Mouse (Mus musculus): ENCODE measurements around the gene AC134908.4. TPM values are rescaled to one million over a fixed set of nuclear protein-coding genes. Genes with fewer than 3 reads are reported as not detected.

Gene AC134908.4
- polyA plus RNA-seq, 1 experiment from 2014 or later = not detected

DNA sequence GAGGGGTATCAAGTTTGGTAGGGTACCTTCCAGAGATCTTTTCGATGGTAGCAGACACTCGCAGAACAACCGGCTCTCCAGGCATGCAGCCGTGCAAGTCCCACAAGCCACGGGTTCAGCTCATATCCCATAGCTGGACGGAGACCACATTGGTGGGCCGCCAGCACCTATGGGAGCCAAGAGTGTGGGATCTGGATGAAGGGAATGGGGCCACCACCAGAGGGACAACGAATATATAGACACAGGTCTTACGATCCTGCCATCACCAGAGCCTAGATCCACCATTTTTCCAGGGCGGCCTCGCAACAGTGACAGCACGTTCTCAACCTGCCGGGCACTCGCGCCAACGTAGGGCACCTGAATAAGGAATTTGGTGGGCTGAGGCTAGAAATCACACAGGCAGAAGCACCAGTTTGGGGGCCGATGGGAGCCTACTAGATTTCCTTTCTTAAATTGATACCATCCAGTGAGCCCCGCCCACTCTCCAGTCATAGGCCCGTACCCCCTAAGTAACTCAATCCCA lies 4.1 kb downstream of the AC134908.4 start:
- Histone ChIP-seq H3K4me2 (ENCODE audit: low read length) (peak overlapping the region; percentile 91), H3K27ac (ENCODE audit: low read depth) (peak overlapping the region; percentile 98; the same call in 1 of the 2 replicates), H3K27me3 (replicated peaks; ENCODE audit: control insufficient read depth, insufficient read depth, low read length) (no peaks in the 10 kb centered on the region), H3K36me3 (ENCODE audit: control insufficient read depth, insufficient read depth, low read length) (peaks cover 27% of the 10 kb centered on the region), H3K9ac (ENCODE audit: low read length) (peak overlapping the region; percentile 74), H3K4me1 (replicated peaks; ENCODE audit: control insufficient read depth, insufficient read depth, low read length) (peaks cover 30% of the 10 kb centered on the region), H3K9me3 (ENCODE audit: control insufficient read depth, low read length) (no peaks in the 10 kb centered on the region), H3K4me3 (ENCODE audit: low read depth, low read length) (peak overlapping the region; percentile 88)
- WGBS = 27% methylated on average over 19 of the region's 19 CpGs
- DNase-seq (ENCODE audit: low spot score) = no peak
- peak; percentile 3; the same call in 1 of the 2 replicates for ATAC-seq (replicated peaks; ENCODE audit: low FRiP score, low TSS enrichment, low read depth)

DNA sequence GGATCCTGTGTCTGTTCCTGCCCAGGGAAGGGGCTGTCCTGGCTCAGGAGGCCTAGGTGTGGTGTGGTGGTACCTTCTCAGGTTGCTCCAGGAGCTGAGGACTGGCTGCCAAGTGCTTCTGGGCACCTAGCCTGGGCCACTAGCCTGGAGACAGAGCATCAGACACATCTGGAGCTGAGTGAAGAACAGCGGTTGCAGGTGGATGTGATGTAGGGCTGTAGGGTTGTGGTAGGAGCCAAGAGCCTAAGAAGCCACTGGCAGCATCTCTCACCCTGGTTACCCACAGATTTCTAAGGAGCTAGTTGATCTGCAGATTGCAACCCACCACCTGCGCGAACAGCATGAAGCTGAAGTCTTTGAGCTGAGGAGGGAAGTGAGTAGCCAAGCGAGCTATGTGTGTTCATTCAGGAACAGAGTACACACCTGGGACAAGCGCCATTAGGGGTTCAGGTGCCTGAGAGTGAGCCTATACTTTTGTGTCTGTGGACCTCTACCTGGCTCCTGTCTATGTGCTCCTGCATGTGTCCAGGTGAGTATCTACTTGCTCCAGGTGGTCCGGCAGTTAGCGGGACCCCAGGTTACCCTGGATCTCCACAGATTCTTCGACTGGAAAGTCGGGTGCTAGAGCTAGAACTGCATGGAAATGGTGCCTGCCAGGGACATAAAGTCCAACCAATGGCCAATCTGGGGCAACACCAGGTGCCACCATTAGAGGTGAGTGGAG lies 8.5 kb downstream of the AC134908.4 start:
- H3K4me2 ChIP-seq (ENCODE audit: low read length) = no peak overlapping the region
- no peak overlapping the region for H3K9ac ChIP-seq (ENCODE audit: low read length)
- WGBS = 89% methylated on average over 9 of the region's 9 CpGs
- DNase-seq (ENCODE audit: low spot score) = no peak
- peaks cover 43% of the 10 kb centered on the region for H3K36me3 ChIP-seq (ENCODE audit: control insufficient read depth, insufficient read depth, low read length)
- no peak for ATAC-seq (replicated peaks; ENCODE audit: low FRiP score, low TSS enrichment, low read depth)
- no peaks in the 10 kb centered on the region for H3K9me3 ChIP-seq (ENCODE audit: control insufficient read depth, low read length)
- H3K27ac ChIP-seq (ENCODE audit: low read depth) = no peak overlapping the region
- H3K4me1 ChIP-seq (replicated peaks; ENCODE audit: control insufficient read depth, insufficient read depth, low read length) = peaks cover 23% of the 10 kb centered on the region
- H3K27me3 ChIP-seq (replicated peaks; ENCODE audit: control insufficient read depth, insufficient read depth, low read length) = no peaks in the 10 kb centered on the region
- no peak overlapping the region for H3K4me3 ChIP-seq (ENCODE audit: low read depth, low read length)

DNA sequence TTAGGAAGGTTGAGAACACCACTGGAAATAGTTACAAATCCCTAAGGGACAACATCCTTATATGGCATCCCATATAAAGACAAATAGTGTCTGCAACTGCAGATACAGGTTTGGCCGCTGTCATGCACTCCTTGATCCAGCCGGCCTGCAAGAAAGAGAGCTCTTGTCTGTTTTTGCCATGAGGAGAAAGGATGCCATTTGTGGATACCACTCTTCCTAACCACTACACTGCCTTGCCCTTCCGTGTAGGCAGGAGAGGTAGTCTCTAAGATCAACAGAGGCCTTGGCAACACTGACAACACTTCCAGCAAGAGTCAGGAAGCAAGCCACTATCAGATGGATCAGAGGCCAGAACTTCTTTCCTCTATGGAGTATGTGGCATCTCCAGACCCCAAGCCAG lies 9.2 kb downstream of the AC134908.4 start, which contains the start of gene Ccdc78:
Ccdc78 (plus strand) TSS at position 301 of the 400 bp plus-strand sequence.
- Histone ChIP-seq H3K4me1 (replicated peaks; ENCODE audit: control insufficient read depth, insufficient read depth, low read length) (peaks cover 18% of the 10 kb centered on the region), H3K9ac (ENCODE audit: low read length) (peak within 1 kb of the TSS; percentile 65), H3K27me3 (replicated peaks; ENCODE audit: control insufficient read depth, insufficient read depth, low read length) (no peaks in the 10 kb centered on the region), H3K4me3 (ENCODE audit: low read depth, low read length) (peak within 1 kb of the TSS; percentile 94), H3K9me3 (ENCODE audit: control insufficient read depth, low read length) (no peaks in the 10 kb centered on the region), H3K27ac (ENCODE audit: low read depth) (peak within 1 kb of the TSS; percentile 79; the same call in 1 of the 2 replicates), H3K4me2 (ENCODE audit: low read length) (peak within 1 kb of the TSS; percentile 94), H3K36me3 (ENCODE audit: control insufficient read depth, insufficient read depth, low read length) (peaks cover 50% of the 10 kb centered on the region)
- ATAC-seq (replicated peaks; ENCODE audit: low FRiP score, low TSS enrichment, low read depth) = no peak
- DNase-seq (ENCODE audit: low spot score) = no peak
- WGBS = 80% methylated on average over 3 of the region's 3 CpGs

DNA sequence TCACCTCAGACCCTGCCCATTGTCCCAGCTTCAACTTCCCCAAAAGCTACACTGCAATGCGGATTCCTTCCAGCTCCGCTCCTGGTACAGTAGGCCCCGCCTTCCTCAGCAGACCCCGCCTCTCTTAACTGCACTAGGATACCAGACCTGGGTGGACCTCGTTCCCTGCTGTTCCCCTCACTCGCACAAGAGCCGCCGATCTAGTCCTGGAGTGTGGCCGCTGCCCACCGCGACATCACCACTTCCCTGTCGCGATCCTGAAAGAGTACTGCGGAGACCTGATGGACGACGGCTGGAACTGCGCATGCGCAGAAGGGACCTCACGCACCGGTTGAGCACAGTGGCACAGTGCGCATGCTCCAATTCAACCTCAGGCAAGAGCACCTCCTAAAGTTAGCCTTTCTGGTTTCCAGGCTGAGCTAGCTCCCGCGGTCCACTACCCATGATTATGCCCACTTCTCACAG lies 10.1 kb downstream of the AC134908.4 start, which contains the start of gene Haghl:
Haghl (minus strand) TSS at position 393 of the 465 bp plus-strand sequence.
- H3K27me3 ChIP-seq (replicated peaks; ENCODE audit: control insufficient read depth, insufficient read depth, low read length) = no peaks in the 10 kb centered on the region
- H3K4me2 ChIP-seq (ENCODE audit: low read length) = peak within 1 kb of the TSS; percentile 94
- peak within 1 kb of the TSS; percentile 94 for H3K4me3 ChIP-seq (ENCODE audit: low read depth, low read length)
- WGBS = under 1% methylated on average over 23 of the region's 23 CpGs
- H3K9me3 ChIP-seq (ENCODE audit: control insufficient read depth, low read length) = no peaks in the 10 kb centered on the region
- H3K4me1 ChIP-seq (replicated peaks; ENCODE audit: control insufficient read depth, insufficient read depth, low read length) = peaks cover 12% of the 10 kb centered on the region
- peaks cover 56% of the 10 kb centered on the region for H3K36me3 ChIP-seq (ENCODE audit: control insufficient read depth, insufficient read depth, low read length)
- H3K9ac ChIP-seq (ENCODE audit: low read length) = peak within 1 kb of the TSS; percentile 65
- ATAC-seq (replicated peaks; ENCODE audit: low FRiP score, low TSS enrichment, low read depth) (peak; percentile 82), DNase-seq (ENCODE audit: low spot score) (peak; percentile 99)
- H3K27ac ChIP-seq (ENCODE audit: low read depth) = peak within 1 kb of the TSS; percentile 79

DNA sequence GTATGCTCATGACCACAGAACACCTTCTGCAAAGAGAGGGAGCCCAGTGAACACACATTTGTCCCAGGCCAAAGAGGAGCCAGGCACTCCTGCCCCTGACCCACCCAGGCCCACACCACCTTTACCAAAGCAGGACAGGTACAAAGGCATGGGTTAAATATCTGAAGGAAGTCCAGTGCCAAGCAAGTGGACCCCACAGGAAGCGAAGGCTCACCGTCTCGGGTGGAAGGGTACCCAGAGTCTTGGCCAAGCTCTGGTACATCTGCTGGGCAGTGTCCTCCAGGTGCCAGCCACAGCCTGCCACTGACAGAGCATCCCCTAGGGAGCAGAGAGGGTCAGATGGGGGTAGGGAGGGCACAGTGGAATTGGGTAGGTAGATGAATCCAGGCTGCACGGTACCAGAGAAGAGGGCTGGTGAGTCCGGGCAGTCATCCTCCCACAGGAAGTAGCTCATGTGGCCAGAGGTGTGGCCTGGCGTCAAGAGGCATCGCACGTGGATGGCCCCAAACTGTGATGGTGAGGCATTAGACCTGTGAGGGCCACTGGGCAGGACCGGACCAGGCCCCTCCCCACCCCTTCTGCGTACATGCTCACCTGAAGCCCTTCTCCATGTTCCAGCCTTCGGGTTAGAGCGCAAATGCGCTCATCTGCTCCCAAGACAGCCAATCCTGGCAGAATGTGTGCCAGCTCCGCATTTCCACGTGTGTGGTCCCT lies 11.4 kb downstream of the AC134908.4 start:
- Histone ChIP-seq H3K9ac (ENCODE audit: low read length) (no peak overlapping the region), H3K4me2 (ENCODE audit: low read length) (peak overlapping the region; percentile 94), H3K27me3 (replicated peaks; ENCODE audit: control insufficient read depth, insufficient read depth, low read length) (no peaks in the 10 kb centered on the region), H3K36me3 (ENCODE audit: control insufficient read depth, insufficient read depth, low read length) (peaks cover 53% of the 10 kb centered on the region), H3K4me1 (replicated peaks; ENCODE audit: control insufficient read depth, insufficient read depth, low read length) (peaks cover 12% of the 10 kb centered on the region), H3K27ac (ENCODE audit: low read depth) (no peak overlapping the region), H3K9me3 (ENCODE audit: control insufficient read depth, low read length) (no peaks in the 10 kb centered on the region), H3K4me3 (ENCODE audit: low read depth, low read length) (peak overlapping the region; percentile 94; the same call in 1 of the 2 replicates)
- no peak for ATAC-seq (replicated peaks; ENCODE audit: low FRiP score, low TSS enrichment, low read depth)
- DNase-seq (ENCODE audit: low spot score) = no peak
- 78% methylated on average over 15 of the region's 15 CpGs for WGBS

DNA sequence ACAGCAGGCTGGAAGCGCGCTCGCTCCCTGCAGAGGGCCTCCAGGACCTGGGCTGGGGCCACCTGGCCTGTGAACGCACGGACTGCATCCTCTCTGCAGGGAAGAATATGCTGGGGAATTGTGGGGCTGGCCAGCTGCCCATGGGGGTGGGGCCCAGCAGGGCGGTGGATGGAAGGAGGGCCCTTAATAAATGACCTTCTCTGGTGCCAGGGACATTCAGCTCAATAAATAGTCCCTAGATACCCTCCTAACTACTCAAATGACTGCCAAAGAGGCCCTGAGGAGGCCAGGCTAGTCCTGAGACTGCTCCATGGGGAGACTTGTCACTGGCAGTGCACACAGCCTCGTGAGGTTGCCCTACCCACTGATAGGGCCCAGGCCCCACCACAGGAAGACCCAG lies 12.4 kb downstream of the AC134908.4 start:
- DNase-seq (ENCODE audit: low spot score) = no peak
- H3K27ac ChIP-seq (ENCODE audit: low read depth) = no peak overlapping the region
- no peak overlapping the region for H3K4me3 ChIP-seq (ENCODE audit: low read depth, low read length)
- H3K9ac ChIP-seq (ENCODE audit: low read length) = no peak overlapping the region
- WGBS = 75% methylated on average over 7 of the region's 7 CpGs
- no peak overlapping the region for H3K4me2 ChIP-seq (ENCODE audit: low read length)
- H3K9me3 ChIP-seq (ENCODE audit: control insufficient read depth, low read length) = no peaks in the 10 kb centered on the region
- peaks cover 12% of the 10 kb centered on the region for H3K4me1 ChIP-seq (replicated peaks; ENCODE audit: control insufficient read depth, insufficient read depth, low read length)
- no peaks in the 10 kb centered on the region for H3K27me3 ChIP-seq (replicated peaks; ENCODE audit: control insufficient read depth, insufficient read depth, low read length)
- ATAC-seq (replicated peaks; ENCODE audit: low FRiP score, low TSS enrichment, low read depth) = no peak
- H3K36me3 ChIP-seq (ENCODE audit: control insufficient read depth, insufficient read depth, low read length) = peaks cover 46% of the 10 kb centered on the region

DNA sequence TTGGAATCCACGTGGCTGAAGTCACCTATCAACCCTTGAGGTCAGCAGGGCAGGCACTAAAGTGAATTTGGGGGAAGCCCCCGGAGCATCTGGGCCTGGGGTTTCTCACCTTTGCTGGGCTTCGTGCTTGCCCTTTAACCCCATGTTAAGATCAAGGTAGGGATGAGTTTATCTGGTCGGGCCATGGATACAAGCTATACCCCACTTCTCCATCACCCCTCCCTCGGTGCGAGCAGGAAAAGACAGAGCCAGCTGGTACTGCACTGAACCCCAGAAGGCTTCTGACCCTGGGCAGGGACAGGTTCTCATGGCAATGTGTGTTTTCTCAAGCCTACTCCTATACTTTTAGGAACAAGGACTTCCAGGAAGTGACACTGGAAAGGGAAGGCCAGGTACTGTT lies 14.1 kb downstream of the AC134908.4 start:
- Histone ChIP-seq H3K4me2 (ENCODE audit: low read length) (no peak overlapping the region), H3K9ac (ENCODE audit: low read length) (no peak overlapping the region), H3K4me3 (ENCODE audit: low read depth, low read length) (no peak overlapping the region), H3K27me3 (replicated peaks; ENCODE audit: control insufficient read depth, insufficient read depth, low read length) (no peaks in the 10 kb centered on the region), H3K36me3 (ENCODE audit: control insufficient read depth, insufficient read depth, low read length) (peaks cover 45% of the 10 kb centered on the region), H3K4me1 (replicated peaks; ENCODE audit: control insufficient read depth, insufficient read depth, low read length) (peaks cover 12% of the 10 kb centered on the region), H3K27ac (ENCODE audit: low read depth) (no peak overlapping the region), H3K9me3 (ENCODE audit: control insufficient read depth, low read length) (no peaks in the 10 kb centered on the region)
- DNase-seq (ENCODE audit: low spot score) (no peak), ATAC-seq (replicated peaks; ENCODE audit: low FRiP score, low TSS enrichment, low read depth) (no peak)
- 67% methylated on average over 6 of the region's 6 CpGs for WGBS

DNA sequence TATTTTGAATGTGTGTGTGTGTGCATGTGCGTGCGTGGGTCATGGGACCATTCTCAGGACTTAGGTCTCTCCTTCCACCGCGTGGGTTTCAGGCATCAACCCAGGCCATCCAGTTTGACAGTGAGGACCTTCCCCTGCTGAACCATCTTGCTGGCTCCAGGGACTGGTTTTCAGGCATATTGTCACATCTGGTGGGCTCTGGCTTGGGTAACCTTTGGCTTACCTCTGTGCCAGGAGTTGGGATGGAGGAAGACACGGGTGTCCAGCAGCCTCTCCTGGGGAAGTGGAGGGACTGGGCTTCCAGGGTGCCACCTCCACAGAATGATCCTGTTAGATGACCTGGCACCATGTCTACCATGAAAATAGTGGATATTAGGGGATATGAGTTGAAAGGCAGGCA lies 17.5 kb downstream of the AC134908.4 start:
- H3K36me3 ChIP-seq (ENCODE audit: control insufficient read depth, insufficient read depth, low read length) = peaks cover 39% of the 10 kb centered on the region
- WGBS = 93% methylated on average over 5 of the region's 5 CpGs
- DNase-seq (ENCODE audit: low spot score) = no peak
- peaks cover 9% of the 10 kb centered on the region for H3K4me1 ChIP-seq (replicated peaks; ENCODE audit: control insufficient read depth, insufficient read depth, low read length)
- no peak overlapping the region for H3K4me2 ChIP-seq (ENCODE audit: low read length)
- no peaks in the 10 kb centered on the region for H3K9me3 ChIP-seq (ENCODE audit: control insufficient read depth, low read length)
- H3K27ac ChIP-seq (ENCODE audit: low read depth) = no peak overlapping the region
- H3K9ac ChIP-seq (ENCODE audit: low read length) = no peak overlapping the region
- no peaks in the 10 kb centered on the region for H3K27me3 ChIP-seq (replicated peaks; ENCODE audit: control insufficient read depth, insufficient read depth, low read length)
- H3K4me3 ChIP-seq (ENCODE audit: low read depth, low read length) = no peak overlapping the region
- ATAC-seq (replicated peaks; ENCODE audit: low FRiP score, low TSS enrichment, low read depth) = no peak
